Mouse (Mus musculus): ENCODE measurements at regions not wholly inside any gene's neighbourhood (a gene's known extent, or its start where the extent isn't known, plus 50 kb on each side); places are given as distances from the start of the nearest gene placed in this dataset.

GRCm38 (mm10) chr1:137254634-137255033 lies 294.4 kb upstream of the Nr5a2 start:
- no peaks in the 10 kb centered on the region for H3K9me3 ChIP-seq (replicated peaks; ENCODE audit: low read length)
- H3K27ac ChIP-seq (ENCODE audit: insufficient read depth, low read depth), result no peak overlapping the region
- H3K79me2 ChIP-seq (replicated peaks; ENCODE audit: control insufficient read depth, extremely low read depth, insufficient read depth, poor library complexity, severe bottlenecking), result no peaks in the 10 kb centered on the region
- H3K4me2 ChIP-seq (ENCODE audit: insufficient read depth, low read depth, poor library complexity, severe bottlenecking), result no peak overlapping the region
- no peak for DNase-seq (ENCODE audit: extremely low read depth)
- H3K4me3 ChIP-seq (replicated peaks in 1 of 3; ENCODE audit: low read depth in 2 of 3, low read length in 2 of 3, poor library complexity in 1 of 3), result no peak overlapping the region
- H3K36me3 ChIP-seq (replicated peaks in 1 of 2; ENCODE audit: control insufficient read depth in 1 of 2, insufficient read depth in 1 of 2, low read length in 1 of 2), result no peaks in the 10 kb centered on the region
- in situ Hi-C loops (cut with MboI; ENCODE audit: low pct_ligation_motif_present, low pct_unique_long_range_greater_than_20kb, low sequenced_read_pairs), result no loop called here
- H3K9ac ChIP-seq (ENCODE audit: insufficient read depth, low read depth), result no peak overlapping the region
- H3K27me3 ChIP-seq (replicated peaks), result no peaks in the 10 kb centered on the region
- peaks cover 0 to 7% of the 10 kb centered on the region in 2 experiments; a peak in 1 of 4 replicates for H3K4me1 ChIP-seq (ENCODE audit: control insufficient read depth in 1 of 2, insufficient read depth in 2 of 2)
- dilution Hi-C loops (cut with MboI; ENCODE audit: extremely low pct_ligation_motif_present, extremely low pct_unique_long_range_greater_than_20kb, low sequenced_read_pairs), result no loop called here
- TF ChIP-seq CHD2 (IDR thresholded peaks at IDR 0.05; ENCODE audit: low read length), result no peak
- no peak for TF ChIP-seq MAZ (IDR thresholded peaks at IDR 0.05; ENCODE audit: low read depth, low read length)
- no peak for TF ChIP-seq ZMIZ1 (IDR thresholded peaks at IDR 0.05; ENCODE audit: low read depth, low read length)
- no peak for TF ChIP-seq MXI1 (IDR thresholded peaks at IDR 0.05; ENCODE audit: low read depth, low read length)
- TF ChIP-seq KAT2A (IDR thresholded peaks at IDR 0.05; ENCODE audit: insufficient replicate concordance, low read length), result no peak
- TF ChIP-seq ETS1 (conservative IDR thresholded peaks at IDR 0.05; ENCODE audit: low read depth, low read length), result no peak
- TF ChIP-seq MAX (IDR thresholded peaks at IDR 0.05; ENCODE audit: low read length), result no peak
- no peak for TF ChIP-seq POLR2AphosphoS2 (IDR thresholded peaks at IDR 0.05; ENCODE audit: low read depth, low read length)
- TF ChIP-seq NELFE (IDR thresholded peaks at IDR 0.05; ENCODE audit: low read depth, low read length), result no peak
- TF ChIP-seq CHD1 (IDR thresholded peaks at IDR 0.05; ENCODE audit: low read depth, low read length), result no peak

- H3K27ac ChIP-seq (ENCODE audit: insufficient read depth, low read depth), result no peak overlapping the region
- no peak overlapping the region for H3K4me2 ChIP-seq (ENCODE audit: insufficient read depth, low read depth, poor library complexity, severe bottlenecking)
- no peak overlapping the region for H3K9ac ChIP-seq (ENCODE audit: insufficient read depth, low read depth)
- DNase-seq (ENCODE audit: extremely low read depth), result no peak
- dilution Hi-C loops (cut with MboI; ENCODE audit: extremely low pct_ligation_motif_present, extremely low pct_unique_long_range_greater_than_20kb, low sequenced_read_pairs) (no loop called here), in situ Hi-C loops (cut with MboI; ENCODE audit: low pct_ligation_motif_present, low pct_unique_long_range_greater_than_20kb, low sequenced_read_pairs) (no loop called here)
- H3K9me3 ChIP-seq (replicated peaks; ENCODE audit: low read length), result peaks cover 3% of the 10 kb centered on the region
- H3K36me3 ChIP-seq (replicated peaks in 1 of 2; ENCODE audit: control insufficient read depth in 1 of 2, insufficient read depth in 1 of 2, low read length in 1 of 2), result no peaks in the 10 kb centered on the region
- H3K4me1 ChIP-seq (ENCODE audit: control insufficient read depth in 1 of 2, insufficient read depth in 2 of 2), result no peaks in the 10 kb centered on the region; a peak in 2 of 4 replicates
- no peak for TF ChIP-seq MYC (IDR thresholded peaks at IDR 0.05; ENCODE audit: low read depth, low read length)
- no peak for TF ChIP-seq IRF4 (IDR thresholded peaks at IDR 0.05; ENCODE audit: low read depth, low read length)
- TF ChIP-seq ZC3H11A (IDR thresholded peaks at IDR 0.05; ENCODE audit: low read depth, low read length), result no peak
- no peak for TF ChIP-seq CTCF (conservative IDR thresholded peaks at IDR 0.05 in 1 of 2, IDR thresholded peaks at IDR 0.05 in 1 of 2; ENCODE audit: low read depth in 2 of 2, low read length in 2 of 2)
- no peak for TF ChIP-seq TBP (conservative IDR thresholded peaks at IDR 0.05; ENCODE audit: low read depth, low read length)
- TF ChIP-seq UBTF (IDR thresholded peaks at IDR 0.05; ENCODE audit: low read depth, low read length), result no peak
- TF ChIP-seq ZKSCAN1 (IDR thresholded peaks at IDR 0.05; ENCODE audit: borderline replicate concordance, low read depth, low read length), result no peak
- no peak for TF ChIP-seq POLR2A (IDR thresholded peaks at IDR 0.05; ENCODE audit: low read depth, low read length)
- TF ChIP-seq USF1 (IDR thresholded peaks at IDR 0.05; ENCODE audit: low read depth, low read length), result no peak
- TF ChIP-seq RCOR1 (conservative IDR thresholded peaks at IDR 0.05; ENCODE audit: low read depth, low read length), result no peak
- TF ChIP-seq MEF2A (IDR thresholded peaks at IDR 0.05; ENCODE audit: borderline replicate concordance, low read depth, low read length), result no peak
- no peak for TF ChIP-seq HCFC1 (IDR thresholded peaks at IDR 0.05; ENCODE audit: low read depth, low read length)
- TF ChIP-seq TCF12 (IDR thresholded peaks at IDR 0.05; ENCODE audit: low read depth, low read length), result no peak
- no peak for TF ChIP-seq KAT2A (IDR thresholded peaks at IDR 0.05; ENCODE audit: insufficient replicate concordance, low read length)
- TF ChIP-seq MAX (IDR thresholded peaks at IDR 0.05; ENCODE audit: low read length), result no peak
- TF ChIP-seq ZMIZ1 (IDR thresholded peaks at IDR 0.05; ENCODE audit: low read depth, low read length), result no peak
- no peak for TF ChIP-seq MAZ (IDR thresholded peaks at IDR 0.05; ENCODE audit: low read depth, low read length)
- no peak for TF ChIP-seq SIN3A (IDR thresholded peaks at IDR 0.05; ENCODE audit: low read length)
- no peaks in the 10 kb centered on the region for H3K27me3 ChIP-seq (replicated peaks)
- no peaks in the 10 kb centered on the region for H3K79me2 ChIP-seq (replicated peaks; ENCODE audit: control insufficient read depth, extremely low read depth, insufficient read depth, poor library complexity, severe bottlenecking)
- H3K4me3 ChIP-seq (replicated peaks in 1 of 3; ENCODE audit: low read depth in 2 of 3, low read length in 2 of 3, poor library complexity in 1 of 3), result no peak overlapping the region
Observed at GRCm38 (mm10) chr1:137227098-137227485, 266.8 kb upstream of the Nr5a2 start.
